Mouse (Mus musculus) forebrain, embryonic 13.5 days (tissue): ENCODE measurements around the gene Prr32. TPM values are rescaled to one million over a fixed set of nuclear protein-coding genes. Genes with fewer than 3 reads are reported as not detected.

ENCODE experiments used
- ATAC-seq: fragments of 200-750 bp; cut with Nextera tagmentation; 2 replicates; pipeline ENCODE4 v1.8.0; 2017
- H3K27ac ChIP-seq: fragments of 300-500 bp; sonication (generic); 2 replicates; pipeline ENCODE4 v1.5.1; 2015; ENCODE audit warnings: inconsistent platforms, mild to moderate bottlenecking, moderate library complexity
- H3K27me3 ChIP-seq: fragments of 300-500 bp; sonication (generic); 2 replicates; pipeline ENCODE4 v1.6.1; 2015; ENCODE audit warnings: mild to moderate bottlenecking, inconsistent platforms
- H3K36me3 ChIP-seq: fragments of 300-500 bp; sonication (generic); 2 replicates; pipeline ENCODE4 v1.6.1; 2015; ENCODE audit warnings: mild to moderate bottlenecking, inconsistent platforms; ENCODE audit not compliant: poor library complexity, severe bottlenecking
- H3K4me1 ChIP-seq: fragments of 300-500 bp; sonication (generic); 2 replicates; pipeline ENCODE4 v1.6.1; 2015; ENCODE audit warnings: inconsistent platforms
- H3K4me2 ChIP-seq: fragments of 300-500 bp; sonication (generic); 2 replicates; pipeline ENCODE4 v1.6.1; 2015; ENCODE audit warnings: inconsistent platforms, mild to moderate bottlenecking, moderate library complexity
- H3K4me3 ChIP-seq: fragments of 300-500 bp; sonication (generic); 2 replicates; pipeline ENCODE4 v1.5.1; 2015; ENCODE audit warnings: mild to moderate bottlenecking, inconsistent platforms
- H3K9ac ChIP-seq: fragments of 300-500 bp; sonication (generic); 2 replicates; pipeline ENCODE4 v1.6.1; 2015; ENCODE audit warnings: mild to moderate bottlenecking, inconsistent platforms
- H3K9me3 ChIP-seq: fragments of 300-500 bp; sonication (generic); replicated peaks from 2 replicates; pipeline ENCODE4 v1.6.1; 2016; ENCODE audit warnings: inconsistent platforms
- WGBS: fragments of 180-500 bp; shearing (Covaris S2); methylation state at CpG from one replicate; pipeline ENCODE4 v1.1.7; 2015; 5-methylcytosine and 5-hydroxymethylcytosine counted together
- polyA plus RNA-seq: library from polyadenylated mRNA; unstranded; fragments of >200 nt; fragmentation: Nextera tagmentation; extraction: Ambion mirVana; gene quantifications from 2 replicates; pipeline ENCODE4 v1.2.1, GENCODE M21; 2015

Prr32 gene
- 0.94 and 2.2 TPM in 2 replicates for polyA plus RNA-seq

- WGBS = 89% methylated on average over 1 of the region's 1 CpGs
- no peaks in the 10 kb centered on the region for H3K9me3 ChIP-seq
- no peaks in the 10 kb centered on the region for H3K4me1 ChIP-seq
These were observed at the start of gene Prr32 for GRCm38 (mm10) chrX:45090604-45091003. TSS of gene Prr32 (plus strand) at chrX:45090904.

More at GRCm38 (mm10) chrX:45090604-45091003, at the start of gene Prr32:
- no peak within 1 kb of the TSS for H3K9ac ChIP-seq
- H3K4me3 ChIP-seq = no peak within 1 kb of the TSS
- no peaks in the 10 kb centered on the region for H3K27me3 ChIP-seq
- H3K36me3 ChIP-seq = no peaks in the 10 kb centered on the region
- no peak for ATAC-seq
- no peak within 1 kb of the TSS for H3K27ac ChIP-seq
- H3K4me2 ChIP-seq = no peak within 1 kb of the TSS
